Mouse (Mus musculus): ENCODE measurements at regions not wholly inside any gene's neighbourhood (a gene's known extent, or its start where the extent isn't known, plus 50 kb on each side); places are given as distances from the start of the nearest gene placed in this dataset.

GRCm38 (mm10) chr9:43473164-43473563 is 162.5 kb downstream of the Trim29 start:
- TF ChIP-seq CTCF (IDR thresholded peaks at IDR 0.05; ENCODE audit: low read depth, low read length) (no peak), GATA1 (IDR thresholded peaks at IDR 0.05; ENCODE audit: borderline replicate concordance, low read length) (no peak), GATA2 (IDR thresholded peaks at IDR 0.05; ENCODE audit: borderline replicate concordance, low read depth, low read length) (no peak)
